Mouse (Mus musculus): ENCODE data around the gene Ppl.

DNA sequence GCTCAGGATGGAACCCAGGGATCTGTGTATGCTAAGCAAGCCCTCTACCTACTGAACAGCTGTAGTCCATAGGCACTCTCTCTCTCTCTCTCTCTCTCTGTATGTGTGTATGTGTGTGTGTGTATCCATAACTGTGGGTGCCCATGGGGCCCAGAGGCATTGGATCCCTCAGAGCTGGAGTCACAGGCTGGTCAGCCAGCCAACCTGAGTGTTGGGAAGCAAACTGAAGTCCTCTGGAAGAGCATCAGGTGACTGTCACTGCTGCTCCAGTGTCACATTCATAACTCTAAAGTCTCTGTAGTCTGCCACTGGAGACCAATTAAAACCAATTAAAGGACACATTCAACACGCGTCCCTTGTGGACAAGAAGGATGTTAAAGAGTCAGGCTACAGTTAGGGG lies 24.3 kb upstream of the Ppl start:
- TF ChIP-seq CTCF (IDR thresholded peaks at IDR 0.05; ENCODE audit: control insufficient read depth, insufficient read depth, insufficient read length) (no peak), USF1 (IDR thresholded peaks at IDR 0.05; ENCODE audit: low read depth) (no peak), MYOG (IDR thresholded peaks at IDR 0.05; ENCODE audit: control insufficient read depth, extremely low read depth, insufficient read length) (no peak), MAX (IDR thresholded peaks at IDR 0.05) (no peak), MYOD1 (IDR thresholded peaks at IDR 0.05; ENCODE audit: control insufficient read depth, insufficient read length, low read depth) (no peak)

Data from C2C12 (cell line).